Mouse (Mus musculus) liver (tissue): ENCODE data around the gene Pih1d1.

Experiments used
- DNase-seq: peaks from one replicate; pipeline ENCODE4 v3.0.0-alpha.2; 2020; ENCODE audit warnings: mixed read lengths

Gene Pih1d1

GRCm38 (mm10) chr7:45126844-45127699, 27.0 kb upstream of the Pih1d1 start:
- no peak for DNase-seq

- no peak for DNase-seq
These were observed 26.3 kb upstream of the Pih1d1 start for GRCm38 (mm10) chr7:45127700-45128224.

- peak; percentile 97 for DNase-seq
These were observed 25.4 kb upstream of the Pih1d1 start, which contains the start of gene Rpl13a for GRCm38 (mm10) chr7:45128624-45129246. TSS of gene Rpl13a (minus strand) at chr7:45128761.

- DNase-seq = peak; percentile 56
These were observed 24.8 kb upstream of the Pih1d1 start for GRCm38 (mm10) chr7:45129318-45129717.

GRCm38 (mm10) chr7:45129776-45130512, 24.2 kb upstream of the Pih1d1 start:
- DNase-seq = no peak

- DNase-seq = no peak
These were observed 22.3 kb upstream of the Pih1d1 start for GRCm38 (mm10) chr7:45131850-45132249.

GRCm38 (mm10) chr7:45133446-45134159, 20.5 kb upstream of the Pih1d1 start:
- DNase-seq = no peak

GRCm38 (mm10) chr7:45134544-45135026, 19.5 kb upstream of the Pih1d1 start:
- peak; percentile 84 for DNase-seq

- peak; percentile 52 for DNase-seq
These were observed 18.7 kb upstream of the Pih1d1 start for GRCm38 (mm10) chr7:45135370-45135769.

- peak; percentile 89 for DNase-seq
These were observed 18.0 kb upstream of the Pih1d1 start, which contains the start of the genes Gm45713 and Flt3l for GRCm38 (mm10) chr7:45135993-45136567. TSS of gene Gm45713 (minus strand) at chr7:45136231. TSS of gene Flt3l (minus strand) at chr7:45136432.

- DNase-seq = peak; percentile 60
These were observed 16.7 kb upstream of the Pih1d1 start for GRCm38 (mm10) chr7:45137171-45138006.

GRCm38 (mm10) chr7:45138403-45138802, 15.7 kb upstream of the Pih1d1 start:
- no peak for DNase-seq

GRCm38 (mm10) chr7:45139904-45140723, 14.0 kb upstream of the Pih1d1 start:
- DNase-seq = no peak

- no peak for DNase-seq
These were observed 12.8 kb upstream of the Pih1d1 start for GRCm38 (mm10) chr7:45141319-45141718.

GRCm38 (mm10) chr7:45141914-45142313, 12.2 kb upstream of the Pih1d1 start:
- no peak for DNase-seq

- DNase-seq = no peak
These were observed 9.5 kb upstream of the Pih1d1 start for GRCm38 (mm10) chr7:45144368-45145174.

- no peak for DNase-seq
These were observed 8.6 kb upstream of the Pih1d1 start for GRCm38 (mm10) chr7:45145460-45145859.

- DNase-seq = no peak
These were observed 6.8 kb upstream of the Pih1d1 start for GRCm38 (mm10) chr7:45147267-45147666.

GRCm38 (mm10) chr7:45147899-45148298, 6.2 kb upstream of the Pih1d1 start:
- DNase-seq = no peak
